Comparison of ENCODE assay signal across 29 mouse cellular contexts in the genomic region with DNA sequence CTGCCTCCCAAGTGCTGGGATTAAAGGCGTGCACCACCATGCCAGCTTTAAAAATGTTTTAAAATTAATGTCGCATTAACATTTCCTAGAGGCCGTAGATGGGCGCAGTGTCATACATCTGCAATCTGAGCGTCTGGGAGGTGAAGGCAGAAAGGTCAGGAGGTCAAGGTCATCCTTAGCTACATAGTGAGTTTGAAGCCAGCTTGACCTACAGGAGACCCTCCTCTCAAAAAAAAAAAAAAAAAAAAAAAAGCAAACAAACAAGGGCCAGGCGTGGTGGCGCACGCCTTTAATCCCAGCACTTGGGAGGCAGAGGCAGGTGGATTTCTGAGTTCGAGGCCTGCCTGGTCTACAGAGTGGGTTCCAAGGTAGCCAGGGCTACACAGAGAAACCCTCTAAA. TPM values are rescaled to one million over a fixed set of nuclear protein-coding genes. Genes with fewer than 3 reads are reported as not detected.
A peak's percentile ranks its signal among the peaks of the same experiment; 100 is the strongest.
DNase-seq lines count a peak whose midpoint lies in the region; ATAC-seq and TF ChIP-seq lines count a peak whose summit lies in the region.
"Had no signal": no experiment of that assay in that cellular context is flagged by ENCODE, and none has a peak within 500 bp of the region (broad histone marks: within the 10 kb centered on the region; RNA-seq: fewer than 3 reads in every experiment).

No protein-coding gene starts in this region.

- peaks cover 0 to 10% of the 10 kb centered on the region in 2 experiments for H3K4me1 ChIP-seq in ES-E14 (ENCODE audit: control insufficient read depth in 2 of 2, insufficient read depth in 2 of 2, low read length in 2 of 2, poor library complexity in 1 of 2)
- no peaks in the 10 kb centered on the region for H3K4me1 ChIP-seq in hindbrain, postnatal 0 days (ENCODE audit: insufficient read depth, low read length)
- peaks cover 4% of the 10 kb centered on the region; the same call in 1 of the 2 replicates for H3K4me1 ChIP-seq in forebrain, embryonic 14.5 days (ENCODE audit: control insufficient read depth, insufficient read depth, low read length)

- no peak overlapping the region for H3K9ac ChIP-seq in ES-E14 (ENCODE audit: insufficient read depth, low read depth, low read length, poor library complexity, severe bottlenecking)
- H3K9ac ChIP-seq in hindbrain, postnatal 0 days (replicated peaks; ENCODE audit: low read length), result no peak overlapping the region
- no peak overlapping the region for H3K9ac ChIP-seq in forebrain, embryonic 14.5 days (ENCODE audit: low read length)

- peak; percentile 85 for DNase-seq in ES-CJ7 (ENCODE audit: low read depth, low spot score)
- DNase-seq in ES-E14 (ENCODE audit: low read depth, low spot score), result no peak
- peak; percentile 77 for DNase-seq in R1 (ENCODE audit: low read depth, low spot score)
- peak; percentile 51 for DNase-seq in ZHBTc4 (ENCODE audit: low read depth, low spot score)
- no peak for DNase-seq in kidney, postnatal 25 days
- DNase-seq in lung, postnatal 4 days, result no peak
- no peak for DNase-seq in hindbrain, postnatal 0 days (ENCODE audit: low spot score)
- DNase-seq in forebrain, embryonic 14.5 days (ENCODE audit: low spot score), result no peak
- DNase-seq: adrenal gland, adult 2 months; adrenal gland, adult 8-10 months; adrenal gland, postnatal 10 days; adrenal gland, postnatal 14 days; adrenal gland, postnatal 25 days; adrenal gland, postnatal 36 days; B cell, adult 2 months; cerebellum, adult 11 months; cerebellum, adult 11-12 months; cerebellum, adult 18-20 months; cerebellum, adult 2 months; cerebellum, adult 8-10 months; cerebellum, adult 9-10 months had no signal

- TF ChIP-seq CTCF in hindbrain, postnatal 0 days (IDR thresholded peaks at IDR 0.05; ENCODE audit: low read depth), result no peak

- no peak overlapping the region for H3K4me3 ChIP-seq in ES-E14 (ENCODE audit: insufficient read depth in 1 of 2, low read depth in 1 of 2, low read length in 2 of 2, poor library complexity in 1 of 2, severe bottlenecking in 1 of 2)
- no peak overlapping the region for H3K4me3 ChIP-seq in hindbrain, postnatal 0 days (ENCODE audit: low read length)
- no peak overlapping the region for H3K4me3 ChIP-seq in forebrain, embryonic 14.5 days (ENCODE audit: low read depth, low read length)

- no peak for ATAC-seq in hindbrain, postnatal 0 days
- no peak for ATAC-seq in forebrain, embryonic 14.5 days
- ATAC-seq: activated CD4-positive, CD25-positive, alpha-beta regulatory T cell, adult 4 months; CD4-positive, CD25-positive, alpha-beta regulatory T cell, adult 4 months; Patski had no signal

- H3K4me2 ChIP-seq in hindbrain, postnatal 0 days (ENCODE audit: low read depth, low read length), result no peak overlapping the region
- H3K4me2 ChIP-seq in forebrain, embryonic 14.5 days (ENCODE audit: low read length), result no peak overlapping the region

- WGBS in hindbrain, postnatal 0 days, result 89% methylated on average over 9 of the region's 9 CpGs
- 98% methylated on average over 9 of the region's 9 CpGs for WGBS in forebrain, embryonic 14.5 days

- no peaks in the 10 kb centered on the region for H3K9me3 ChIP-seq in ES-E14 (ENCODE audit: control insufficient read depth, insufficient read depth, low read depth, low read length)
- no peaks in the 10 kb centered on the region for H3K9me3 ChIP-seq in hindbrain, postnatal 0 days (ENCODE audit: low read length)
- H3K9me3 ChIP-seq in forebrain, embryonic 14.5 days (replicated peaks; ENCODE audit: control insufficient read depth, low read length), result no peaks in the 10 kb centered on the region

- in situ Hi-C loops in ES-E14 (cut with MboI; ENCODE audit: low sequenced_read_pairs in 2 of 2, unreplicated experiment in 2 of 2), result no loop called here

- H3K36me3 ChIP-seq in ES-E14 (ENCODE audit: control insufficient read depth, insufficient read depth, low read length, poor library complexity, severe bottlenecking), result no peaks in the 10 kb centered on the region
- no peaks in the 10 kb centered on the region for H3K36me3 ChIP-seq in hindbrain, postnatal 0 days (ENCODE audit: insufficient read depth, low read length)
- H3K36me3 ChIP-seq in forebrain, embryonic 14.5 days (ENCODE audit: control insufficient read depth, insufficient read depth, low read length), result no peaks in the 10 kb centered on the region
- H3K36me3 ChIP-seq: G1E had no signal

- no peak overlapping the region for H3K27ac ChIP-seq in ES-E14 (ENCODE audit: insufficient read depth, low read depth, low read length, poor library complexity, severe bottlenecking)
- no peak overlapping the region for H3K27ac ChIP-seq in hindbrain, postnatal 0 days
- no peak overlapping the region for H3K27ac ChIP-seq in forebrain, embryonic 14.5 days (ENCODE audit: low read depth, low read length)

- H3K27me3 ChIP-seq in hindbrain, postnatal 0 days (ENCODE audit: insufficient read depth, low read length), result no peaks in the 10 kb centered on the region
- H3K27me3 ChIP-seq in forebrain, embryonic 14.5 days (replicated peaks; ENCODE audit: control insufficient read depth, insufficient read depth, low read length), result 0 out of 2 replicates have a peak, but pooled peaks cover 3% of the 10 kb centered on the region

TF ChIP-seq in ES-E14, 5 proteins besides CTCF, POLR2A, EP300 and RAD21:
- peak; percentile 92 for TF ChIP-seq ZNF384 (IDR thresholded peaks at IDR 0.05; ENCODE audit: low read depth, low read length)
- no peak for TF ChIP-seq ZC3H11A (IDR thresholded peaks at IDR 0.05; ENCODE audit: borderline replicate concordance, low read depth, low read length)

RNA-seq across cellular contexts. Expression of gene Sall4, which starts 18.4 kb away (rescaled TPM):
- total RNA-seq in ES-E14 (2012; rRNA removed), result 119 and 143 TPM in 2 replicates
- total RNA-seq in hindbrain, postnatal 0 days (2014; rRNA removed), result 0.31 and 0.32 TPM in 2 replicates
- polyA plus RNA-seq in hindbrain, postnatal 0 days (2015; fragmentation: Nextera tagmentation; extraction: Ambion mirVana), result 0.10 and 0.16 TPM in 2 replicates
- polyA plus RNA-seq in forebrain, embryonic 14.5 days (2014; fragmentation: Nextera tagmentation; extraction: Ambion mirVana), result 0.71 and 1.1 TPM in 2 replicates
- total RNA-seq: adrenal gland, adult 18-20 months; adrenal gland, adult 2 months; adrenal gland, postnatal 14 days; adrenal gland, postnatal 25 days; adrenal gland, postnatal 36 days; CH12.LX; MEL had no signal
- polyA plus RNA-seq: C2C12, G1E, Patski had no signal

RNA-seq across cellular contexts. Expression of gene Atp9a, which starts 44.0 kb away (rescaled TPM):
- 41.5 and 84.5 TPM in 2 replicates for total RNA-seq in ES-E14 (2012; rRNA removed)
- total RNA-seq in hindbrain, postnatal 0 days (2014; rRNA removed), result 577 and 607 TPM in 2 replicates
- polyA plus RNA-seq in hindbrain, postnatal 0 days (2015; fragmentation: Nextera tagmentation; extraction: Ambion mirVana), result 127 and 130 TPM in 2 replicates
- 42.4 and 46.2 TPM in 2 replicates for polyA plus RNA-seq in forebrain, embryonic 14.5 days (2014; fragmentation: Nextera tagmentation; extraction: Ambion mirVana)
- total RNA-seq: G1E, MEL had no signal
- polyA plus RNA-seq: G1E had no signal

Comparison
In these comparisons a context has a peak if more than half of its experiments do, and no peak if none do; other contexts are left out.
1. DNase-seq: peak in ES-CJ7 (single experiment), R1 (single experiment) and ZHBTc4 (single experiment); none in ES-E14 (single experiment), kidney, postnatal 25 days (0 of 2), lung, postnatal 4 days (0 of 2), hindbrain, postnatal 0 days (single experiment) and forebrain, embryonic 14.5 days (single experiment).
2. RNA of gene Sall4, which starts 18.4 kb away (total RNA-seq): 119 to 143 TPM in ES-E14; 0.31 to 0.32 TPM in hindbrain, postnatal 0 days; every median in the first group is over 10 times any median in the second.